Mouse (Mus musculus): ENCODE measurements around the gene Mctp2.

DNA sequence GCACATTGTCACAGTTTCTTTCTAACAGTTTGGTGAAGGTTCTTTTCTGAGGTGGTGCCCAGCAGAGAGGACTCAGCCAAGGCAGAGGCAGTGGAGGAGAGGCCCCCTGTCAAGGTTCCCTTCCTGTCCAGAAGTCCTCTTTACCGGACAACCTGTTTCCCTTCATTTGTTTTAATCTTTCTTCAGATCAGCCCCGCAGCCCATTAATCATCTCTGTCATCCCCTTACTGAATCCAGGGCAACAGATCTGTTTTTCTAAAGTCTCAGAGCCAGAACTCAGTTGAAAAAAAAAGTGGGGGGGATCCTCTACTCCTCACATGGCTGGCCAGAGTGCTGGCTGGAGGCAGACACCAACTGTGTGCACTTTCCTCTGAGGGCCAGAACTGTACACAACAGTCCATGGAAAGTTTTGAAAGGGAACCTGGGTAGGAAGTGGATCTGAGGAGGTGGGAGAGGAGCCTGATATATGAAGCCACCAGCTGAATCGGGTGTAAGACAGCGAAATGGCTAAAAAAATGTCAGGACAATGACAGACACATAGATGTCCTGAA lies 146.8 kb downstream of the Mctp2 start:
- no peak for TF ChIP-seq CTCF (IDR thresholded peaks at IDR 0.05; ENCODE audit: low read depth)
- no peak for TF ChIP-seq EP300 (IDR thresholded peaks at IDR 0.05; ENCODE audit: low read depth)

Measured in heart, postnatal 0 days (tissue).